Mouse (Mus musculus) MN1 (cell line): ENCODE results near the gene Cyp39a1.

Source experiments
- DNase-seq: peaks from one replicate; pipeline ENCODE4 v3.0.0-alpha.2; 2016; ENCODE audit warnings: low spot score

The Cyp39a1 gene

GRCm38 (mm10) chr17:43788222-43788621 lies 121.0 kb downstream of the Cyp39a1 start:
- no peak for DNase-seq

GRCm38 (mm10) chr17:43789376-43789775 lies 122.2 kb downstream of the Cyp39a1 start:
- DNase-seq = no peak

GRCm38 (mm10) chr17:43791751-43792150 lies 124.5 kb downstream of the Cyp39a1 start:
- no peak for DNase-seq

GRCm38 (mm10) chr17:43794731-43795280 lies 127.6 kb downstream of the Cyp39a1 start:
- no peak for DNase-seq
